ENCODE assay signal across 10 mouse cellular contexts in genomic region chr1:104979068-104979467, GRCm38 (mm10).
DNase-seq lines count a peak whose midpoint lies in the region; ATAC-seq and TF ChIP-seq lines count a peak whose summit lies in the region.
"Had no signal": no experiment of that assay in that cellular context is flagged by ENCODE, and none has a peak within 500 bp of the region (broad histone marks: within the 10 kb centered on the region; RNA-seq: fewer than 3 reads in every experiment).

No protein-coding gene starts in this region.

- H3K9me3 ChIP-seq in lung, postnatal 0 days (ENCODE audit: low read length), result no peaks in the 10 kb centered on the region
- H3K9me3 ChIP-seq: limb, embryonic 15.5 days; stomach, embryonic 15.5 days had no signal

- no peaks in the 10 kb centered on the region for H3K4me1 ChIP-seq in cerebellum, adult 2 months (ENCODE audit: control insufficient read depth, insufficient read depth, low read length)
- peaks cover 3% of the 10 kb centered on the region; the same call in 1 of the 2 replicates for H3K4me1 ChIP-seq in kidney, adult 2 months (ENCODE audit: control insufficient read depth, insufficient read depth, low read length)
- no peaks in the 10 kb centered on the region for H3K4me1 ChIP-seq in lung, postnatal 0 days (ENCODE audit: insufficient read depth, low read depth, low read length)
- H3K4me1 ChIP-seq in lung, adult 2 months (ENCODE audit: control insufficient read depth, insufficient read depth, low read length), result no peaks in the 10 kb centered on the region
- H3K4me1 ChIP-seq: limb, embryonic 15.5 days; stomach, embryonic 15.5 days had no signal

- H3K4me3 ChIP-seq in cerebellum, adult 2 months (replicated peaks; ENCODE audit: insufficient read depth, low read depth, low read length), result no peak overlapping the region
- no peak overlapping the region for H3K4me3 ChIP-seq in kidney, adult 2 months (ENCODE audit: insufficient read depth, low read depth, low read length)
- no peak overlapping the region for H3K4me3 ChIP-seq in lung, postnatal 0 days (ENCODE audit: low read depth, low read length)
- no peak overlapping the region for H3K4me3 ChIP-seq in lung, adult 2 months (replicated peaks; ENCODE audit: extremely low read depth, low read depth, low read length)
- H3K4me3 ChIP-seq: limb, embryonic 15.5 days; stomach, embryonic 15.5 days had no signal

- no peak for ATAC-seq in lung, postnatal 0 days

- no peak overlapping the region for H3K27ac ChIP-seq in cerebellum, adult 2 months (ENCODE audit: insufficient read depth, low read length)
- no peak overlapping the region for H3K27ac ChIP-seq in kidney, adult 2 months (ENCODE audit: insufficient read depth, low read depth, low read length)
- no peak overlapping the region for H3K27ac ChIP-seq in lung, postnatal 0 days (ENCODE audit: low read length)
- H3K27ac ChIP-seq: limb, embryonic 15.5 days; stomach, embryonic 15.5 days had no signal

- no peaks in the 10 kb centered on the region for H3K27me3 ChIP-seq in cerebellum, adult 2 months (ENCODE audit: control insufficient read depth, insufficient read depth, low read length)
- no peaks in the 10 kb centered on the region for H3K27me3 ChIP-seq in kidney, adult 2 months (replicated peaks; ENCODE audit: control insufficient read depth, insufficient read depth, low read length)
- no peaks in the 10 kb centered on the region for H3K27me3 ChIP-seq in lung, postnatal 0 days (replicated peaks; ENCODE audit: insufficient read depth, low read length)
- H3K27me3 ChIP-seq: limb, embryonic 15.5 days; stomach, embryonic 15.5 days had no signal

- peak; percentile 33; the same call in 1 of the 2 replicates for TF ChIP-seq CTCF in cerebellum, adult 2 months (IDR thresholded peaks at IDR 0.05; ENCODE audit: borderline replicate concordance, insufficient read depth, low read depth, low read length)
- no peak for TF ChIP-seq CTCF in kidney, adult 2 months (conservative IDR thresholded peaks at IDR 0.05; ENCODE audit: insufficient read depth, insufficient read length, low read depth, low read length)
- TF ChIP-seq CTCF in lung, postnatal 0 days (IDR thresholded peaks at IDR 0.05), result peak; percentile 32; the same call in 1 of the 2 replicates
- TF ChIP-seq CTCF in lung, adult 2 months (IDR thresholded peaks at IDR 0.05; ENCODE audit: insufficient read depth, low read length), result no peak

- no peak for DNase-seq in cerebellum, adult 2 months
- no peak for DNase-seq in cerebellum, postnatal 36 days
- peak; percentile 9 for DNase-seq in kidney, adult 2 months
- DNase-seq in kidney, postnatal 25 days, result no peak
- DNase-seq in lung, postnatal 0 days (ENCODE audit: low spot score), result no peak
- no peak for DNase-seq in lung, adult 2 months
- DNase-seq in layer of hippocampus, adult 9-10 months (ENCODE audit: low spot score), result peak; percentile 41
- DNase-seq in thymus, adult 18-20 months, result no peak

- no peaks in the 10 kb centered on the region for H3K36me3 ChIP-seq in kidney, adult 2 months (ENCODE audit: control insufficient read depth, insufficient read depth, low read length)
- H3K36me3 ChIP-seq in lung, postnatal 0 days (ENCODE audit: insufficient read depth, low read length), result no peaks in the 10 kb centered on the region
- H3K36me3 ChIP-seq: limb, embryonic 15.5 days; stomach, embryonic 15.5 days had no signal

- TF ChIP-seq EP300 in lung, postnatal 0 days (IDR thresholded peaks at IDR 0.05), result no peak

- H3K9ac ChIP-seq in lung, postnatal 0 days (replicated peaks; ENCODE audit: low read depth), result no peak overlapping the region
- H3K9ac ChIP-seq: limb, embryonic 15.5 days; stomach, embryonic 15.5 days had no signal

- no peak overlapping the region for H3K4me2 ChIP-seq in lung, postnatal 0 days (replicated peaks; ENCODE audit: low read depth, low read length)
- H3K4me2 ChIP-seq: limb, embryonic 15.5 days; stomach, embryonic 15.5 days had no signal

- WGBS in cerebellum, adult 2 months, result 54% methylated on average over 2 of the region's 2 CpGs
- WGBS in kidney, adult 2 months, result 29% methylated on average over 2 of the region's 2 CpGs
- WGBS in lung, postnatal 0 days, result 42% methylated on average over 2 of the region's 2 CpGs
- WGBS in lung, adult 2 months, result 39% methylated on average over 2 of the region's 2 CpGs

- no peak for TF ChIP-seq POLR2A in cerebellum, adult 2 months (IDR thresholded peaks at IDR 0.05; ENCODE audit: borderline replicate concordance, insufficient read depth, low read length)
- TF ChIP-seq POLR2A in kidney, adult 2 months (IDR thresholded peaks at IDR 0.05; ENCODE audit: low read depth, low read length), result no peak
- no peak for TF ChIP-seq POLR2A in lung, adult 2 months (IDR thresholded peaks at IDR 0.05; ENCODE audit: borderline replicate concordance, extremely low read depth, low read depth, low read length)

Comparison
In these comparisons a context has a peak if more than half of its experiments do, and no peak if none do; other contexts are left out.
1. DNase-seq: peak in kidney, adult 2 months (single experiment) and layer of hippocampus, adult 9-10 months (single experiment); none in cerebellum, adult 2 months (0 of 2), cerebellum, postnatal 36 days (0 of 2), kidney, postnatal 25 days (0 of 2), lung, postnatal 0 days (single experiment), lung, adult 2 months (single experiment) and thymus, adult 18-20 months (0 of 2).
2. CTCF ChIP-seq: peak in cerebellum, adult 2 months (single experiment) and lung, postnatal 0 days (single experiment); none in kidney, adult 2 months (single experiment) and lung, adult 2 months (single experiment).